Comparison of ENCODE assay signal across 19 mouse cellular contexts in genomic region chr16:43623315-43624000, GRCm38 (mm10). TPM values are rescaled to one million over a fixed set of nuclear protein-coding genes. Genes with fewer than 3 reads are reported as not detected.
DNase-seq lines count a peak whose midpoint lies in the region; ATAC-seq lines count a peak whose summit lies in the region.
"Had no signal": no experiment of that assay in that cellular context is flagged by ENCODE, and none has a peak within 500 bp of the region (broad histone marks: within the 10 kb centered on the region; RNA-seq: fewer than 3 reads in every experiment).

No protein-coding gene starts in this region.

- no peak overlapping the region for H3K9ac ChIP-seq in hindbrain, embryonic 15.5 days
- no peak overlapping the region for H3K9ac ChIP-seq in neural tube, embryonic 14.5 days (replicated peaks; ENCODE audit: low read depth, low read length)
- H3K9ac ChIP-seq: embryonic facial prominence, embryonic 15.5 days; limb, embryonic 12.5 days had no signal

- no peaks in the 10 kb centered on the region for H3K9me3 ChIP-seq in forebrain, embryonic 10.5 days
- no peaks in the 10 kb centered on the region for H3K9me3 ChIP-seq in hindbrain, embryonic 15.5 days
- H3K9me3 ChIP-seq in neural tube, embryonic 14.5 days (ENCODE audit: control insufficient read depth, low read length), result no peaks in the 10 kb centered on the region
- H3K9me3 ChIP-seq: embryonic facial prominence, embryonic 15.5 days; G1E; limb, embryonic 12.5 days had no signal

- peak overlapping the region; percentile 82 for H3K27ac ChIP-seq in forebrain, embryonic 10.5 days
- peak overlapping the region; percentile 65 for H3K27ac ChIP-seq in hindbrain, embryonic 15.5 days (replicated peaks)
- H3K27ac ChIP-seq in neural tube, embryonic 14.5 days (ENCODE audit: low read depth, low read length), result no peak overlapping the region
- H3K27ac ChIP-seq: embryonic facial prominence, embryonic 15.5 days; limb, embryonic 12.5 days had no signal

- DNase-seq in heart, adult 11 months, result peak; percentile 76
- no peak for DNase-seq in heart, postnatal 36 days
- DNase-seq in forebrain, embryonic 10.5 days (ENCODE audit: extremely low spot score, low spot score), result peak; percentile 40
- DNase-seq in kidney, postnatal 4 days, result no peak
- no peak for DNase-seq in c-Kit-positive CD71-positive TER-119-positive erythroid progenitor cells, embryonic 14.5 days (ENCODE audit: low spot score)
- no peak for DNase-seq in gastrocnemius, adult 18-20 months (ENCODE audit: low spot score)
- DNase-seq: cerebellum, adult 18-20 months; lung, postnatal 36 days had no signal

- no peak overlapping the region for H3K4me2 ChIP-seq in hindbrain, embryonic 15.5 days
- H3K4me2 ChIP-seq in neural tube, embryonic 14.5 days (ENCODE audit: low read depth, low read length), result no peak overlapping the region
- H3K4me2 ChIP-seq: embryonic facial prominence, embryonic 15.5 days; heart, embryonic 11.5 days; limb, embryonic 12.5 days had no signal

- 33% methylated on average over 5 of the region's 5 CpGs for WGBS in forebrain, embryonic 10.5 days
- WGBS in hindbrain, embryonic 15.5 days, result 35% methylated on average over 5 of the region's 5 CpGs
- 47% methylated on average over 5 of the region's 5 CpGs for WGBS in neural tube, embryonic 14.5 days

- peak; percentile 87 for ATAC-seq in hindbrain, embryonic 15.5 days (ENCODE audit: low FRiP score, low read depth)
- peak; percentile 36; the same call in 1 of the 2 replicates for ATAC-seq in neural tube, embryonic 14.5 days (ENCODE audit: low read depth)

- H3K36me3 ChIP-seq in forebrain, embryonic 10.5 days (replicated peaks), result peaks cover 3% of the 10 kb centered on the region
- H3K36me3 ChIP-seq in hindbrain, embryonic 15.5 days, result 0 out of 2 replicates have a peak, but pooled peaks cover 6% of the 10 kb centered on the region
- H3K36me3 ChIP-seq in neural tube, embryonic 14.5 days (ENCODE audit: control insufficient read depth, insufficient read depth, low read length), result no peaks in the 10 kb centered on the region; the same call in 1 of the 2 replicates
- H3K36me3 ChIP-seq: embryonic facial prominence, embryonic 15.5 days; G1E; limb, embryonic 12.5 days had no signal

- no peak overlapping the region for H3K4me3 ChIP-seq in forebrain, embryonic 10.5 days
- no peak overlapping the region for H3K4me3 ChIP-seq in hindbrain, embryonic 15.5 days
- no peak overlapping the region for H3K4me3 ChIP-seq in neural tube, embryonic 14.5 days (ENCODE audit: low read depth, low read length)
- H3K4me3 ChIP-seq: embryonic facial prominence, embryonic 15.5 days; limb, embryonic 12.5 days had no signal

- intact Hi-C loops in heart, postnatal 36 days (cut with DNase I), result no loop called here

- peaks cover 62% of the 10 kb centered on the region for H3K4me1 ChIP-seq in forebrain, embryonic 10.5 days
- no peaks in the 10 kb centered on the region; the same call in 1 of the 2 replicates for H3K4me1 ChIP-seq in hindbrain, embryonic 15.5 days (replicated peaks)
- H3K4me1 ChIP-seq in neural tube, embryonic 14.5 days (ENCODE audit: control insufficient read depth, insufficient read depth, low read length), result no peaks in the 10 kb centered on the region

- no peaks in the 10 kb centered on the region for H3K27me3 ChIP-seq in forebrain, embryonic 10.5 days (ENCODE audit: poor library complexity, severe bottlenecking)
- H3K27me3 ChIP-seq in hindbrain, embryonic 15.5 days, result no peaks in the 10 kb centered on the region
- H3K27me3 ChIP-seq in neural tube, embryonic 14.5 days (ENCODE audit: control insufficient read depth, insufficient read depth, low read length), result no peaks in the 10 kb centered on the region
- H3K27me3 ChIP-seq: embryonic facial prominence, embryonic 15.5 days; limb, embryonic 12.5 days had no signal

RNA-seq across cellular contexts. Expression of gene Tigit, which starts 40.5 kb away (rescaled TPM):
- not detected for total RNA-seq in heart, postnatal 36 days (2021)
- not detected in 2 replicates for polyA plus RNA-seq in forebrain, embryonic 10.5 days (2016; fragmentation: Nextera tagmentation; extraction: Ambion mirVana)
- polyA plus RNA-seq in hindbrain, embryonic 15.5 days (2015; fragmentation: Nextera tagmentation; extraction: Ambion mirVana), result 0.17 TPM in 1 of 2 replicates, not detected in the other
- 0.23 TPM in 1 of 2 replicates, not detected in the other for polyA plus RNA-seq in neural tube, embryonic 14.5 days (2014; fragmentation: Nextera tagmentation; extraction: Ambion mirVana)
- total RNA-seq in gastrocnemius, adult 18-20 months (2021), result not detected
- total RNA-seq: adrenal gland, postnatal 4 days; G1E; gastrocnemius, adult 8-10 months; layer of hippocampus, postnatal 14 days had no signal
- polyA plus RNA-seq: G1E; heart, embryonic 11.5 days; kidney, embryonic 16.5 days; limb, embryonic 12.5 days; liver, embryonic 16.5 days had no signal

Comparison
In these comparisons a context has a peak if more than half of its experiments do, and no peak if none do; other contexts are left out.
1. DNase-seq: peak in heart, adult 11 months (single experiment) and forebrain, embryonic 10.5 days (single experiment); none in heart, postnatal 36 days (0 of 2), kidney, postnatal 4 days (0 of 2), c-Kit-positive CD71-positive TER-119-positive erythroid progenitor cells, embryonic 14.5 days (single experiment) and gastrocnemius, adult 18-20 months (single experiment).